Mouse (Mus musculus) bone marrow, adult 2 months (tissue): ENCODE data around the gene Tescl.

ENCODE experiments used
- CTCF ChIP-seq: fragments of 200-500 bp; IDR thresholded peaks from 2 replicates; pipeline ENCODE4 v1.5.1; 2011; ENCODE audit warnings: low read length, control low read depth; ENCODE audit not compliant: control insufficient read depth, insufficient read depth
- POLR2A ChIP-seq: fragments of 200-500 bp; IDR thresholded peaks from 2 replicates; pipeline ENCODE4 v1.6.1; 2011; ENCODE audit warnings: low read depth, mild to moderate bottlenecking, control low read depth, low read length, borderline replicate concordance; ENCODE audit not compliant: control insufficient read depth

- TF ChIP-seq CTCF (peak; percentile 85), POLR2A (no peak)
Measured at GRCm38 (mm10) chr7:24364827-24365226, 31.1 kb upstream of the Tescl start.
